Mouse (Mus musculus) WW6 (cell line): ENCODE data around the gene March10.

Experiments used
- DNase-seq: peaks from one replicate; pipeline ENCODE4 v3.0.0-alpha.2; 2013; ENCODE audit warnings: low read depth, low spot score

Gene March10

GRCm38 (mm10) chr11:105466756-105467155, 10.2 kb upstream of the March10 start:
- DNase-seq, result no peak

GRCm38 (mm10) chr11:105465488-105465887, 9.0 kb upstream of the March10 start:
- no peak for DNase-seq

GRCm38 (mm10) chr11:105464430-105464967, 8.0 kb upstream of the March10 start:
- DNase-seq, result no peak

GRCm38 (mm10) chr11:105459900-105460299, 3.4 kb upstream of the March10 start:
- DNase-seq, result no peak

GRCm38 (mm10) chr11:105457041-105457440, 506 bp upstream of the March10 start:
- DNase-seq, result no peak

- DNase-seq, result no peak
Observed at GRCm38 (mm10) chr11:105455118-105455517, 1.4 kb downstream of the March10 start.

- no peak for DNase-seq
Observed at GRCm38 (mm10) chr11:105453084-105453483, 3.5 kb downstream of the March10 start.

GRCm38 (mm10) chr11:105452504-105452903, 4.0 kb downstream of the March10 start:
- DNase-seq, result no peak

GRCm38 (mm10) chr11:105451553-105452135, 4.9 kb downstream of the March10 start:
- DNase-seq, result no peak

- peak; percentile 26 for DNase-seq
Observed at GRCm38 (mm10) chr11:105449581-105450315, 6.8 kb downstream of the March10 start.

- no peak for DNase-seq
Observed at GRCm38 (mm10) chr11:105447661-105448060, 8.9 kb downstream of the March10 start.

- no peak for DNase-seq
Observed at GRCm38 (mm10) chr11:105446221-105446620, 10.3 kb downstream of the March10 start.

- no peak for DNase-seq
Observed at GRCm38 (mm10) chr11:105445741-105446140, 10.8 kb downstream of the March10 start.

- DNase-seq, result no peak
Observed at GRCm38 (mm10) chr11:105444929-105445328, 11.6 kb downstream of the March10 start.

- no peak for DNase-seq
Observed at GRCm38 (mm10) chr11:105443505-105443904, 13.0 kb downstream of the March10 start.

- no peak for DNase-seq
Observed at GRCm38 (mm10) chr11:105439796-105440195, 16.7 kb downstream of the March10 start.

GRCm38 (mm10) chr11:105438907-105439306, 17.6 kb downstream of the March10 start:
- no peak for DNase-seq

GRCm38 (mm10) chr11:105426441-105426840, 30.1 kb downstream of the March10 start:
- DNase-seq, result no peak

- DNase-seq, result no peak
Observed at GRCm38 (mm10) chr11:105424643-105425042, 31.9 kb downstream of the March10 start.

- no peak for DNase-seq
Observed at GRCm38 (mm10) chr11:105420671-105421450, 35.7 kb downstream of the March10 start.

- DNase-seq, result no peak
Observed at GRCm38 (mm10) chr11:105419946-105420345, 36.6 kb downstream of the March10 start.

GRCm38 (mm10) chr11:105414009-105414408, 42.5 kb downstream of the March10 start:
- no peak for DNase-seq
